Mouse (Mus musculus): Measurements from ENCODE around the gene Bend3. TPM values are rescaled to one million over a fixed set of nuclear protein-coding genes. Genes with fewer than 3 reads are reported as not detected.
"Not testable (repeated sequence)": the region's sequence is repeated elsewhere in the genome, so short reads cannot be mapped to it uniquely, and the experiment has no call there.

Bend3 gene
- total RNA-seq, 2 experiments from 2014 or later = 8.7 to 11.0 TPM

DNA sequence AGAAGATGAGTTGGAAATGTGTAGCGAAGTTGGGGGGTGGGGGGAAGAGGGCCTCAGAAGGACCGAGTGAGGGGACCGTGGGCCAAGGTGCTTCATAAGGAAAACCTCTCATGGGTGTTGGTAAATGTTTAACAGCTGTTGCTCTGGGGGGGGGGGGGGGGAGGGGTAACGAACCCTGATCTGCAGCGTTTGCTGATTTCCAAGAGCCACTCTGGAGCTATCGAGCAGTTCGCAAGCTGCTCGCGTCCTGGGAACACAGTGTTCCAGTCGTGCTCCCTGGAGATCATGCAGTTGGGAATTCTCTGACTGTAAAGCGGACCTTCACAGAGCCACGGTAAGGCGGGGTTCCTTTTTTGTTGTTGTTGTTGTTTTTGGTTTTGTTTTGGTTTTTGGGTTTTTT, 39.7 kb downstream of the Bend3 start:
- peak; percentile 27 to 41 for DNase-seq
- intact Hi-C loops (cut with DNase I) = no loop called here

DNA sequence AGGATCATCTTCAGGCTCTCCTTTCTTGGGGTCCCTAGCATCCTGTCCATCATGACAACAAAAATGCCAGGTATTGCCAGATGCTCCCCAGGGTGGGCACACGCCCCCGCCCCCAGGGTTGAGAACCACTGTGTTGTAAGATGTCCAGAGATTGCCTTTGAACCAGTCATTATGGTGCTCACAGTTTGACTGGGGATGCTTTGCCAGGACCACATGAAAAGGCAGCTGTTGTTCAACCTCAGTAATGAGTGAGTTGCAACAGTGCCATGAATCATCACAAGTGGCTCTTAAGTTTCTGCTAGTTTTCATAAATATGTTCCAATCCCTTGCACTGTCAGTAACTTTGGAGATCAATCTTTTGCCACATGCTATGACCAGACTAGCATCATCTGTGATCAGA, 41.3 kb downstream of the Bend3 start:
- no peak for DNase-seq
- intact Hi-C loops (cut with DNase I) = no loop called here

DNA sequence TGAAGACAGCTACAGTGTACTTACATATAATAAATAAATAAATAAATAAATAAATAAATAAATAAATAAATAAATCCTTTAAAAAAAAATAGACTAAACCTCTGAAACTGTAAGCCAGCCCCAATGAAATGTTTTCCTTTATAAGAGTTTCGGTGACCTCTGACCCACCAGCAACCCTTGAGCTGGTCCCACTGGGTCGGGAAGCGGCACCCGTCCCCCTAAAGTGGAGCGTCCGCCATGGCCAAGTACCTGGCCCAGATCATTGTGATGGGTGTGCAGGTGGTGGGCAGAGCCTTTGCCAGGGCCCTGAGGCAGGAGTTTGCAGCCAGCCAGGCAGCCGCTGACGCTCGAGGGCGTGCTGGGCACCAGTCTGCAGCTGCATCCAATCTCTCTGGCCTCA, 45.3 kb downstream of the Bend3 start, which contains the start of gene Gm9803:
TSS of gene Gm9803 (plus strand) at position 154 of the 400 bp plus-strand sequence.
- DNase-seq; intact Hi-C loops (cut with DNase I): not testable (repeated sequence)

DNA sequence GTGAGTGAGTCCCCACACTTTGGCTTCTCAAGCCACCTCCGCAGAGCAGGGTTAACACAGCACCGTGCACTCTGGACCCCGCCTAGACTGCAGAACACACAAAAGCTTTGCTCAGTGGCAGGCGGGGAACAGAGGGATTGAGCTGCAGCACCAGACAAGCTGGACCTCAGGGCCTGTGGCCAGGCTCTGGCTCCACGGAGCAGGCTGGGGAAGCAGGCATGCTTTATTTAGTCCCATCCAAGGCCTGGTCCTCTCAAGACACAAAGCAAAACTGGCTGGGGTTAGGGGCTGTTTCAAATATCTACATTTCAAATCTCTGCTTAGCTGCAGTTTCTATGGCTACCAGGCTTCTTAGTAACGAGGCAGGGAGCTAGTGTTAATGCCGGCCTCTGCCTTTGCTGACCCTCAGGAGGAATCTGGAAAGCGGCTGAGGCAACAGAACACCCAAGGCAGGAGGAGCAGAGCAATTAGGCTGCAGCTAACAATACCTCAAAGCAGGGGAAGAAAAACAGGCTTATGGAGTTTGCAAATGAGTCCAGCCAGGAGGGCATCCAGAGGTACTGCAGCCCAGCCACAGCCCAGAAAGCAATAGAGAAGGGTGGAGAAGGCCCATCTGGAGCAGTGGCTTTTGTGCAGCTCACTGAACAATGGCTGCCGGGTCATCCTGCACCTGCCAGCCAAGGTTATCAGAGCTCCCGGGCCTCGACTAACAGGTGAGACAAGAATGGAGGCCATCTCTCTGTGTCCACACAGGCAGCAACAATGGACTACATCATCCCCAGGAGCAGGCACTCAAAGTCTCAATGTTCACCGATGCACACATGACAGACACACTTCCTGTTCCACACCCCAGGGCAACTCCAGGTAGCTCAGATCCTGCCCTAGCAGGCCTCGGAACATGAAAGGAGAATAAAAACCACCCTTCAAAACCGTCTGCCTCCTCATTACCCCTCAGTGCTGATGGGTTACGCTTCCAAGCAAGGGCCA, 48.9 kb downstream of the Bend3 start:
- intact Hi-C loops (cut with DNase I) = no loop called here
- DNase-seq = no peak

DNA sequence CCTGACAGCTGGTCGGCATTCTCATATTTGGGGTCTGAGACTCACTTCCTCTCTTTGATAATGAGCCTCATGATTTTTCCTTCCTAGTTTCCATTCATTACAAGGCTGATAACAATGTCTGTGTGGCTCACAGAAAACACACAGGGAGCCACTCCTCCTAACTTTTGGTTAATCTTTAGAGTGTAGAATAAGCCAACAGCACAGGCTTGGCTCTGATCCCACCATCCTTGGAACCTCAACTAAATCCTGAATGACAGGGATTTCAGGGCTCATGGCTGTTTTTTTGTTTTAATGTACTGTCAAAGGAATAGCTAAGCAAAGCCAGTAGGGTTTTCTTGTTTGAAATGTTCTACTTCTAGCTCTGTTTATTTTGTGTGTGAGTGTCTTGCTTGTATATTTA, 55.8 kb downstream of the Bend3 start:
- no peak for DNase-seq
- intact Hi-C loops (cut with DNase I) = no loop called here

DNA sequence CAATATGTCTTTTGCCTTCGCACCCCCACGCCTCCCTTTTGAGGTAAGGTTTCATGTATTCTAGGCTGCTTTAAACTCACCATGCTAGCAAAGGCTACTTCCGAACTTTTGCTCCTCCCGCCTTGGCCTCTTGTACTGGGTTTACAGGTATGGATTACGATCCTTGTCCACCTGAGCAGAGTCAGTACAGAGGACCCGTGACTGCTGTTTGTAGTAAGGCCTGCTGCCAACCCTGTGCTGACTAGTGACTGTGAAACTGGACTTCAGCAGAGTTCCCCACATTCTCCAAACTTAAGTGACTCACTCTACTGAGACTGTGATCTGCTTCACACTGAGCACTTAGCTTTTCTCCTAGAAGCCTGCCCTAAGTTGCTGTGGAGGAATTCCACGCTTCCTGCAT, 59.0 kb downstream of the Bend3 start:
- intact Hi-C loops (cut with DNase I) = no loop called here

DNA sequence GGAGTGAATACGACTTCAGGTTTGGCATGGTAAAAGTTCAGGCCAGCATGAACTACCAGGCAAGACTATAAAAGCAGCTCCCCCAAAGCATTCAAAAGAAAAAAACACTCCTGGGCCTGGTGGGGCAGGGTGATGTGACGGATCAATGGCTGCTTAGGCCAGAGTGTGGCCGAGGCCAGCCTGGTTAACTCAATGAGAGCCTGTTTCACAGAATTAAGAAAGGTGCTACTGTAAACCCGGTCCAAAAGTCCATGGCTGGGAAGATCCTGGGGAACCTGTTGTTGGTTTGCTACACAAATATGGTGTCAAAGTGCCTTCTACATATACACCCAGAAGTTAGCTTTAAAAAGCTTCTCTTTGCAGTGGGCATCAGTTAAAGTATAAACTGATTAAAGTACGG, 60.2 kb downstream of the Bend3 start:
- intact Hi-C loops (cut with DNase I) = no loop called here
- DNase-seq = no peak

More for the DNA sequence above, 59.0 kb downstream of the Bend3 start:
- DNase-seq = no peak

DNA sequence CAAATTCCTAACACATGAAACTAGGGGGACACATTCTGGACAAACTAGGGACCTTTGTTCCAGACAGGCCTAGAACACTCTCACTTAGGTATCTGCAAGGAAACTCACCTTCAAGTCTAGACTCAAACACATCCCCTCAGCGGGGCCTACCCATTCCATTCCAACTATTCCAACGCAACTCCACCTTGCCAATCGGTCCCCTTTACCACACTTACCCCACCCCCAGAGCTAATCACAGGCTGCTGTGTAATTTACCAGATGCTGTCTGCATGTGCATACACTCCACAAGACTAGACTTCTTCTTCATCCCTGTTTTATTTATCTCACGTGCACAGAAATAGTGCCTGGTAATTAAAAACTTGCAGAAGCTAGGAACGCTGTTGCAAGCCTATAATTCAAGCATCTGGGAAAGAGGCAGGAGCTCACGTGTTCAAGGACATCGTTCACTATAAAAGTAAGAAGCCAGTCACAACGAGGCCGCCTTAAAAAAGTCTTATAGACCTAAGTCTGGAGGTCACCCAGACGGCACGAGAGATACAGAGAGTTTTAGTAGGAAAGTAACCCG, 61.2 kb downstream of the Bend3 start:
- DNase-seq = peak in 1 of 2 experiments; percentile 32
- intact Hi-C loops (cut with DNase I) = no loop called here

DNA sequence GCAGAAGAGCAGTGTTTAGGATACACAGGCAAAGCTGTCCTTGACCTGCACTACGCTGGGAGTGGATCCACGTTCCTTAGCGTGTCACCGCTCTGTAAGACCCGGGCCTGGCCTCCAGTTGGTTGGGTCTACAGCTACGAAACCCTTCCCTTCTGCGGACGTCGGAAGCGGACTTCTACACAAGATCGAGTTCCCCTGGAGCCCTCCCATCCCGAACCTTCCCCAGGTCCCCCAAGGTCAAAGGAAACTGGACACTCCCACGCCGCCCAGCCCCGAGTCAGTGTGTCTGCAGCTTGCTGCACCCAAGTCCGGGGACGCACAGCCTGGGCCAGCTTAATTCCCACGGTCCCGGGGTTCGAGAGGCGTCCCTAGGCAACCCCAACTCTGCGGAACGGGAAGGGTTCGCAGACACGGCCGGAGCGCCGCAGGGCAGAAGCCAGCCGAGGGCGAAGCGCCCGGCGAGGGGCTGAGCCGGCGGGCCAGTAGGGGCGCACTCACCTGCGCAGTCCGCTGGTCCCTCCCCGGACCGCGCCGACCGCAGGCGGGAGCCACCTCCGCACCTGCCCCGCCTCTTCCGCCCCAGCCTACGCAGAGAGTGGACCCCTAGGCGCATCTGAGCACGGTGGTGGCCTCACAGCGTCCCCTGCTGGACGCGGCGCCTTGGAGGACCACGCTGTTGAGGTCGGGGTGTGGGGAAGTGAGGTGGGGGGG, 62.0 kb downstream of the Bend3 start, which contains the start of gene 1700021F05Rik:
TSS of gene 1700021F05Rik (minus strand) at position 553 of the 711 bp plus-strand sequence.
- peak; percentile 95 to 97 for DNase-seq
- intact Hi-C loops (cut with DNase I) = loop anchor here (1.0 kb wide), 1 partner anchor 61 kb away; no protein-coding TSS in a partner anchor

DNA sequence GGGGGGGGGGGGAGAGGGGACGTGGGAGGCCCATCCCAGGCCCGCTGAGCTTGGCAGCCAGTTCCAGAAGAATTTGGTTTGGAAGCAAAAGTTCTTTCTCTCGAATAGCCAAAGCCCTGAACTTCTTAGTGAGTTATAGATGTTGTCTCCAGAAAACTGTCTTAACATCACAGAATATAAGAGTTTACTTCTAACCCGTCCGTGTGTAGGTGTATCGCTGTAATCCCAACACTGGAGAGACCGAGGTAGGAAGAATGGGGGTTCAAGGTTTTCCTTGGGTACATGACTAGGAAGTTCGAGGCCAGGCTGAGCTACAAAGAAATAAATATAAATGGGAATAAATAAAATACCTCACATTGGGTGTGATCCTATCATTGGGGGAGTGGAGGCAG, 62.5 kb downstream of the Bend3 start:
- no peak for DNase-seq
- intact Hi-C loops (cut with DNase I) = loop anchor here (1.0 kb wide), 1 partner anchor 62 kb away; no protein-coding TSS in a partner anchor

DNA sequence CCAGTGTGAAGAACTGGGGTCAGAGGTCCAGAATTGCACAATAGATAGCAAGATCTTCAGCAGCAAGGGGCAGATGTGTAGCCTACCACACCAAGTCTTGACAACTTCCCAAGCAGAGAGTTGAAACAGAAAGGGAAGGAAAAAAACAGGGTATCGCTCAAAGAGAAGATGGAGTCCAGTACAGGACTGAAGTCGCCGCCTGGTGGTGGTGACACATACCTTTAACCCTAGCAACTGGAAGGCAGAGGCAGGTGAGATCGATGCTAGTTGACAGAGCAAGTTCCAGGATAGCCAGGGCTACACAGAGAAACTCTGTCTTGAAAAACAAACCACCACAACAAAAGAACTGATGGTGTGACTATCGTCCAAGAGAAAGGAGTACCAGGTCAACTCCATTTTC, 70.8 kb downstream of the Bend3 start:
- DNase-seq = no peak
- intact Hi-C loops (cut with DNase I) = no loop called here

DNA sequence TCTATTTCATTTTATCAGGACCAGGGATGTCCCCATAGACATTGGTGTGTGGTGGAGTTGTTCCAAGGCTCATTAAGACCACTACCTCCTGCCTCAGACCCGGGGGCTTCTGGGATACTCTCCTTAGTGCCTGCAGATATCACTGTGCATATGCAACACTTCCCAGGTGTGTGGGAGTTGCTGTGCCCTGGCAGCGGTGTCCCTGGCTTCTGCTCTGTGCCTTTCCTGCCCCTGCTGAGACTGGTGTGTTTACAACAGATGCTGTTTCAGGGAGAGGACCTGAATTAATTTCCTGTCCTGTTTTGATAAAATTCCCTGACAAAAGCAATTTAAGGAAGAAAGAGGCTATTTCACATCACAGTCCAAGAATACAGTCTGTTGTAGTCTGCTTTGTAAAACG, 72.3 kb downstream of the Bend3 start:
- intact Hi-C loops (cut with DNase I) = no loop called here
- DNase-seq = no peak

DNA sequence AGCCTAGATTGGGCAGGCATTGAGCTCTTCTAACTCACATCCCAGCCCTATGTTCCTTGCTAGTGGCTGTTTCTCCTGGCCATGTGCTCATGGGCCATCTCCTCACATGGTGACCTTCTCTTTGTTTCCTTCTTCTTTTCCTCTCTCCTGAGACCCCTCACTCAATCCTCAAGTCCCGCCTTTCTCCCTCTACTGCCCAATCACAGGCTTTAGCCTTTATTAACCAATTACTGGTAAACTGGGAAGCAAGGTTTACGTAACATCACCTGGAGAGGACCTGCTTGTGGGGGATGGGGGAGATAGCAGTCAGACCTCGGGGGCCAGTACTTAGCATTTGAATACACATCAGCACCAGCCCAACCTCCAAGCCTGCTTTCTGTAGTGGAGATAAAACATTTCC, 72.8 kb downstream of the Bend3 start:
- intact Hi-C loops (cut with DNase I) = no loop called here
- DNase-seq = no peak

DNA sequence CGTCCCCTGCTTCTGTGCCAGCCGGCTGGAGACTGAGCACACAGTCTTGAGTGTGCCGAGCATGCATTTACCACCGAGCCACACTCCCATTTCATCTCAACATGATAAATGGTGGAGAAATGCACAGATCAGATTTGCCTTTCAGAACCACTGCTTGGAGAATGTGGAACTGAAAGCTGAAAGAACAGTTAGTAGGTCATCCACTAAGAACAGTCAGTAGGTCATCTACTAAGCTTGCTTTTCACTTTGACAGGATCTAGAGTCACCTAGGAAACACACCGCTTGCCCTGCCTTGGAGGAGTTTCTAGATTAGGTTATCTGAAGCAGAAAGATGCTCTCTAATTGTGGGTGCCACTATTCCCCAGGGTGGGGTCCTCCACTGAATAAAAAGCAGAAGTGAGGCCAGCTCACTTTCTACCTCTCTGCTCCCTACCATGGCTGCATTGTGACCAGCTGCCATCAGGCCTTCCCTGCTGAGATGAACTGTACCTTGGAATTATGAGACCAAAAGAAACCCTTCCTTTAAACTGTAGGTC, 79.1 kb downstream of the Bend3 start:
- no peak for DNase-seq
- intact Hi-C loops (cut with DNase I) = no loop called here

DNA sequence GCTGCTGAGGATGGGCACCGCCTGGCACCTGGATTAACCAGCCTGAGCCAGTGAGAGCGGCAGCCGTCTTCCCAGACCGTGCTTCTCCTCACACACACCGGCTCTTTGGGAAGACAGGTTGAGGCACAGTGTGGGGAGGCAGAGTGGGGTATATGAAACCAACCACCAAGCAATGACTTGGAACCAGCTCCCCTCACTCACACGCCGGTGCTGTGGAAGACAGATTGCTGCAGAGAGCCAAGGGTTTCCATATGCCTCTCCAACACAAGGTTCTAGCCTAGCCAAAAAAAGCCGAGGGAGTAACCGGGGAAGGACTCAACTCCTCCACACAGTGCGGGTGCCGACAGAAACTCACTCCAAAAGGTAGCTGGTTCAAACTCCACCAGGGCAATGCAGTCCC, 80.7 kb downstream of the Bend3 start:
- no peak for DNase-seq
- intact Hi-C loops (cut with DNase I) = no loop called here

DNA sequence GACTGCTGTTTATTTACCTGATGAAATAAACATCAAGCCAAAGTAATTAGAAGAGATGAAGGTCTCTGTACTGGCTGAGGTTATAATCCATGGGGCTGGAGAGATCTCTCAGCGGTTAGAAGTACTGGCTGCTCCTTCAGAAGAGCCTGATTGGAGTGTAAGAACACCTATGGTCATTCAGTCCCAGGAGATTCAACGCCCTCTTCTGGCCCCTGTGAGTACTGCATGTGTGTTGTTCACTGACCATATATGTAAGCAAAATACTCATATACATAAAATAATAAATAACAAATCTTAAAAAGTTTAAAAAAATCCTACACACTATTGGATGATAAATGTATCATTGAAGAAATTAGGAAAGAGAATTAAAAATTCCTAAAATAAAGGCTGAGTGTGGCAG, 82.1 kb downstream of the Bend3 start:
- intact Hi-C loops (cut with DNase I) = no loop called here
- no peak for DNase-seq

DNA sequence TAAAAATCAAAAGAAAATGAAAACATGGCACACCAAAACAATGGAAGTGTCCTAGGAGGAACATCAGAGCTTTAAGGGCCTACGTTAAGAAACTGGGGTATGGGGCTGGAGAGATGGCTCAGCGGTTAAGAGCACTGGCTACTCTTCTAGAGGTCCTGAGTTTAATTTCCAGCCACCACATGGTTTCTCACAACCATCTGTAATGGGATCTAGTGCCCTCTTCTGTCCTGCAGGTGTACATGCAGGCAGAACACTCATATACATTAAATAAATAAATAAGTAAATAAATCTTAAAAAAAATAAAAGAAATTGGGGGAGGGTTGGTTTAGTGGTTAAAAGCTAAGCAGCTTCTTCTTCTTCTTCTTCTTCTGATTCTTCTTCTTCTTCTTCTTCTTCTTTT, 82.7 kb downstream of the Bend3 start:
- DNase-seq = no peak
- intact Hi-C loops (cut with DNase I) = no loop called here
